Mouse (Mus musculus) ES-E14 (cell line): ENCODE data around the gene Rnf185.

ENCODE experiments used
- CHD2 ChIP-seq: IDR thresholded peaks from 2 replicates; pipeline ENCODE4 v1.6.1; 2014; ENCODE audit warnings: mild to moderate bottlenecking, low read depth, low read length, inconsistent platforms
- HCFC1 ChIP-seq: IDR thresholded peaks from 2 replicates; pipeline ENCODE4 v1.6.1; 2012; ENCODE audit warnings: low read length, inconsistent platforms, borderline replicate concordance; ENCODE audit not compliant: insufficient read depth
- MAFK ChIP-seq: IDR thresholded peaks from 2 replicates; pipeline ENCODE4 v1.6.1; 2014; ENCODE audit warnings: mild to moderate bottlenecking, low read depth, low read length, inconsistent platforms; ENCODE audit not compliant: insufficient read depth

- TF ChIP-seq CHD2 (no peak), MAFK (no peak), HCFC1 (no peak)
Observed at GRCm38 (mm10) chr11:3494857-3495256, 42.7 kb upstream of the Rnf185 start.
